ENCODE assay signal across 9 mouse cellular contexts in genomic region chr3:84542450-84542849, GRCm38 (mm10). TPM values are rescaled to one million over a fixed set of nuclear protein-coding genes. Genes with fewer than 3 reads are reported as not detected.
A peak's percentile ranks its signal among the peaks of the same experiment; 100 is the strongest.
DNase-seq lines count a peak whose midpoint lies in the region; ATAC-seq and TF ChIP-seq lines count a peak whose summit lies in the region.
"Not testable (repeated sequence)": the region's sequence is repeated elsewhere in the genome, so short reads cannot be mapped to it uniquely, and the experiment has no call there.
"Had no signal": no experiment of that assay in that cellular context is flagged by ENCODE, and none has a peak within 500 bp of the region (broad histone marks: within the 10 kb centered on the region; RNA-seq: fewer than 3 reads in every experiment).

No protein-coding gene starts in this region.

- ATAC-seq in activated CD4-positive, CD25-positive, alpha-beta regulatory T cell, adult 4 months, result peak; percentile 21
- ATAC-seq in kidney, embryonic 14.5 days (ENCODE audit: low FRiP score, low TSS enrichment), result peak; percentile 24; the same call in 1 of the 2 replicates
- not testable (repeated sequence) for ATAC-seq in midbrain, embryonic 14.5 days (ENCODE audit: low FRiP score, low TSS enrichment)

- H3K9me3 ChIP-seq in kidney, embryonic 14.5 days (ENCODE audit: control insufficient read depth, low read length); midbrain, embryonic 14.5 days (ENCODE audit: control insufficient read depth, low read length): not testable (repeated sequence)

- H3K4me2 ChIP-seq in kidney, embryonic 14.5 days (replicated peaks; ENCODE audit: low read depth, low read length); midbrain, embryonic 14.5 days (ENCODE audit: low read length): not testable (repeated sequence)

- peak; percentile 67 to 77 for DNase-seq in cerebellum, postnatal 25 days
- DNase-seq in gastrocnemius, adult 8-10 months (ENCODE audit: low spot score in 2 of 2), result peak; percentile 11 to 13
- peak; percentile 13 to 57 for DNase-seq in left cerebral cortex, postnatal 36 days (ENCODE audit: low spot score in 2 of 2)
- peak; percentile 82 for DNase-seq in midbrain, embryonic 14.5 days
- DNase-seq in spleen, adult 2 months (ENCODE audit: low read depth in 1 of 2, low spot score in 2 of 2), result peak; percentile 30 to 58

- intact Hi-C loops in left cerebral cortex, postnatal 36 days (cut with DNase I), result loop anchor here (1.0 to 10.0 kb wide), 4 partner anchors 55 to 228 kb away; no protein-coding TSS in a partner anchor

- peak; percentile 47; the same call in 1 of the 2 replicates for TF ChIP-seq CTCF in spleen, adult 2 months (IDR thresholded peaks at IDR 0.05; ENCODE audit: extremely low read depth, insufficient read depth, insufficient read length, insufficient replicate concordance)

- not testable (repeated sequence) for H3K27ac ChIP-seq in kidney, embryonic 14.5 days (ENCODE audit: low read depth, low read length); midbrain, embryonic 14.5 days (replicated peaks; ENCODE audit: low read depth, low read length); spleen, adult 2 months (ENCODE audit: insufficient read depth, low read length)

- not testable (repeated sequence) for H3K36me3 ChIP-seq in kidney, embryonic 14.5 days (ENCODE audit: control insufficient read depth, insufficient read depth, low read length); midbrain, embryonic 14.5 days (ENCODE audit: control insufficient read depth, insufficient read depth, low read length); spleen, adult 2 months (ENCODE audit: control insufficient read depth, insufficient read depth, low read length)

- WGBS in kidney, embryonic 14.5 days, result 7% methylated on average over 3 of the region's 3 CpGs
- WGBS in midbrain, embryonic 14.5 days, result 22% methylated on average over 3 of the region's 3 CpGs
- WGBS in spleen, adult 2 months, result 13% methylated on average over 3 of the region's 3 CpGs

- not testable (repeated sequence) for TF ChIP-seq POLR2A in spleen, adult 2 months (IDR thresholded peaks at IDR 0.05; ENCODE audit: low read depth, low read length)

- not testable (repeated sequence) for H3K27me3 ChIP-seq in kidney, embryonic 14.5 days (ENCODE audit: control insufficient read depth, insufficient read depth, low read length); midbrain, embryonic 14.5 days (ENCODE audit: control insufficient read depth, insufficient read depth, low read length); spleen, adult 2 months (ENCODE audit: control insufficient read depth, insufficient read depth, low read length)

- not testable (repeated sequence) for H3K4me3 ChIP-seq in kidney, embryonic 14.5 days (ENCODE audit: low read length); midbrain, embryonic 14.5 days (replicated peaks; ENCODE audit: low read depth, low read length); spleen, adult 2 months (ENCODE audit: extremely low read depth, insufficient read depth, insufficient read length)

- H3K9ac ChIP-seq in kidney, embryonic 14.5 days (ENCODE audit: low read depth, low read length); midbrain, embryonic 14.5 days (replicated peaks; ENCODE audit: low read length): not testable (repeated sequence)

- not testable (repeated sequence) for H3K4me1 ChIP-seq in kidney, embryonic 14.5 days (ENCODE audit: control insufficient read depth, insufficient read depth, low read length); midbrain, embryonic 14.5 days (ENCODE audit: control insufficient read depth, insufficient read depth, low read length); spleen, adult 2 months (ENCODE audit: control insufficient read depth, insufficient read depth, insufficient read length)

RNA-seq across cellular contexts. Expression of gene Arfip1, which starts 40.0 kb away (rescaled TPM):
- 10 to 100 TPM; 39.7 to 49.0 TPM for polyA plus RNA-seq in activated CD4-positive, CD25-positive, alpha-beta regulatory T cell, adult 4 months (2017; shearing (Covaris generic))
- total RNA-seq in gastrocnemius, adult 8-10 months (2022), result 10 to 100 TPM in 1 of 4 experiments, 1 to 10 TPM in 3; 7.6 to 10.4 (median 9.1) TPM
- 34.4 and 44.6 TPM in 2 replicates for polyA plus RNA-seq in kidney, embryonic 14.5 days (2014; fragmentation: Nextera tagmentation; extraction: Ambion mirVana)
- total RNA-seq in left cerebral cortex, postnatal 36 days (2021), result 10 to 100 TPM; 16.7 to 17.4 TPM
- 18.0 and 27.3 TPM in 2 replicates for polyA plus RNA-seq in midbrain, embryonic 14.5 days (2014; fragmentation: Nextera tagmentation; extraction: Ambion mirVana)
- polyA plus RNA-seq in spleen, adult 2 months (2012; rRNA removed), result 4.2 and 4.6 TPM in 2 replicates

RNA-seq across cellular contexts. Expression of gene Tigd4, which starts 50.9 kb away (rescaled TPM):
- polyA plus RNA-seq in activated CD4-positive, CD25-positive, alpha-beta regulatory T cell, adult 4 months (2017; shearing (Covaris generic)), result not detected
- 10 to 100 TPM in 1 of 4 experiments, 1 to 10 TPM in 3; 9.2 to 11.0 (median 9.7) TPM for total RNA-seq in gastrocnemius, adult 8-10 months (2022)
- polyA plus RNA-seq in kidney, embryonic 14.5 days (2014; fragmentation: Nextera tagmentation; extraction: Ambion mirVana), result not detected in 2 replicates
- under 1 TPM in 1 of 2 experiments, not detected in 1; 0.10 TPM for total RNA-seq in left cerebral cortex, postnatal 36 days (2021)
- not detected in 2 replicates for polyA plus RNA-seq in midbrain, embryonic 14.5 days (2014; fragmentation: Nextera tagmentation; extraction: Ambion mirVana)
- polyA plus RNA-seq in spleen, adult 2 months (2012; rRNA removed), result not detected in 2 replicates
- total RNA-seq: hematopoietic stem cell, adult 5-6 weeks had no signal
- polyA plus RNA-seq: erythroblast, embryonic 14.5 days had no signal

Comparison
In these comparisons a context has a peak if more than half of its experiments do, and no peak if none do; other contexts are left out.
1. DNase-seq: peak in every context shown above with its lines; median percentile 82 in midbrain, embryonic 14.5 days; 72 in cerebellum, postnatal 25 days; 44 in spleen, adult 2 months; 35 in left cerebral cortex, postnatal 36 days; 12 in gastrocnemius, adult 8-10 months.